Mouse (Mus musculus): ENCODE measurements around the gene Bmp2k.

GRCm38 (mm10) chr5:96979296-96980007 is 18.0 kb upstream of the Bmp2k start:
- TF ChIP-seq GATA1 (IDR thresholded peaks at IDR 0.05; ENCODE audit: borderline replicate concordance, low read length) (no peak), FLI1 (IDR thresholded peaks at IDR 0.05; ENCODE audit: low read length) (no peak)

Data from megakaryocyte, embryonic 14.5 days (primary cell).